Mouse (Mus musculus) megakaryocyte, embryonic 14.5 days (primary cell): ENCODE data around the gene Pbx4. TPM values are rescaled to one million over a fixed set of nuclear protein-coding genes. Genes with fewer than 3 reads are reported as not detected.

Experiments used
- H3K27me3 ChIP-seq: replicated peaks from 2 replicates; pipeline ENCODE3; 2012; ENCODE audit warnings: inconsistent platforms
- H3K36me3 ChIP-seq: replicated peaks from 2 replicates; pipeline ENCODE3; 2012; ENCODE audit warnings: low read length, inconsistent platforms, mixed read lengths
- H3K4me1 ChIP-seq: 2 replicates; pipeline ENCODE4 v1.6.1; 2012; ENCODE audit warnings: inconsistent platforms
- H3K4me3 ChIP-seq: replicated peaks from 2 replicates; pipeline ENCODE3; 2012; ENCODE audit warnings: moderate library complexity, mild to moderate bottlenecking, inconsistent platforms
- H3K9me3 ChIP-seq: 2 replicates; pipeline ENCODE4 v1.6.1; 2012; ENCODE audit warnings: inconsistent platforms
- FLI1 ChIP-seq: IDR thresholded peaks from 2 replicates; pipeline ENCODE4 v1.6.1; 2012; ENCODE audit warnings: low read length, inconsistent platforms, mixed read lengths
- GATA1 ChIP-seq: IDR thresholded peaks from 3 replicates; pipeline ENCODE4 v1.6.1; 2012; ENCODE audit warnings: mixed read lengths, low read length, inconsistent platforms, borderline replicate concordance
- polyA plus RNA-seq: library from polyadenylated mRNA; stranded (reverse); fragments of >175 nt; gene quantifications from 2 replicates; pipeline ENCODE4 v1.2.3, GENCODE M21; 2012; ENCODE audit warnings: low replicate concordance; ENCODE audit not compliant: insufficient read depth

Gene Pbx4
- polyA plus RNA-seq, 1 experiment = 1.7 TPM

GRCm38 (mm10) chr8:69864180-69864579 lies 31.9 kb downstream of the Pbx4 start:
- H3K4me3 ChIP-seq = no peak overlapping the region
- H3K36me3 ChIP-seq = no peaks in the 10 kb centered on the region
- H3K27me3 ChIP-seq = peaks cover 36% of the 10 kb centered on the region

GRCm38 (mm10) chr8:69867696-69868326 lies 35.5 kb downstream of the Pbx4 start:
- Histone ChIP-seq H3K36me3 (no peaks in the 10 kb centered on the region), H3K4me3 (no peak overlapping the region), H3K27me3 (peaks cover 59% of the 10 kb centered on the region), H3K4me1 (peaks cover 13% of the 10 kb centered on the region; the same call in 1 of the 2 replicates), H3K9me3 (no peaks in the 10 kb centered on the region)
- no peak for TF ChIP-seq GATA1
- no peak for TF ChIP-seq FLI1

More at GRCm38 (mm10) chr8:69864180-69864579, 31.9 kb downstream of the Pbx4 start:
- peaks cover 9% of the 10 kb centered on the region; the same call in 1 of the 2 replicates for H3K4me1 ChIP-seq
- H3K9me3 ChIP-seq = no peaks in the 10 kb centered on the region
- TF ChIP-seq FLI1 (no peak), GATA1 (no peak)

- Histone ChIP-seq H3K4me1 (peaks cover 15% of the 10 kb centered on the region), H3K4me3 (no peak overlapping the region), H3K27me3 (peaks cover 54% of the 10 kb centered on the region), H3K9me3 (no peaks in the 10 kb centered on the region), H3K36me3 (no peaks in the 10 kb centered on the region)
- TF ChIP-seq GATA1 (no peak), FLI1 (no peak)
These were observed 37.9 kb downstream of the Pbx4 start for GRCm38 (mm10) chr8:69870003-69870765.

GRCm38 (mm10) chr8:69870907-69871306 lies 38.6 kb downstream of the Pbx4 start:
- Histone ChIP-seq H3K27me3 (peaks cover 55% of the 10 kb centered on the region), H3K4me1 (peaks cover 16% of the 10 kb centered on the region), H3K9me3 (no peaks in the 10 kb centered on the region), H3K4me3 (no peak overlapping the region), H3K36me3 (no peaks in the 10 kb centered on the region)
- TF ChIP-seq GATA1 (no peak), FLI1 (no peak)

- Histone ChIP-seq H3K36me3 (no peaks in the 10 kb centered on the region), H3K9me3 (no peaks in the 10 kb centered on the region), H3K4me1 (peaks cover 18% of the 10 kb centered on the region), H3K4me3 (peak overlapping the region; percentile 57), H3K27me3 (peaks cover 69% of the 10 kb centered on the region)
- TF ChIP-seq FLI1 (no peak), GATA1 (no peak)
These were observed 41.9 kb downstream of the Pbx4 start for GRCm38 (mm10) chr8:69874155-69874554.

- no peak for TF ChIP-seq FLI1
- no peak for TF ChIP-seq GATA1
- H3K4me1 ChIP-seq = peaks cover 18% of the 10 kb centered on the region
- H3K4me3 ChIP-seq = peak overlapping the region; percentile 23
- H3K9me3 ChIP-seq = peaks cover 2% of the 10 kb centered on the region; the same call in 1 of the 2 replicates
- no peaks in the 10 kb centered on the region for H3K36me3 ChIP-seq
- peaks cover 71% of the 10 kb centered on the region for H3K27me3 ChIP-seq
These were observed 42.4 kb downstream of the Pbx4 start for GRCm38 (mm10) chr8:69874654-69875053.

- H3K36me3 ChIP-seq = peaks cover 2% of the 10 kb centered on the region
- no peak overlapping the region for H3K4me3 ChIP-seq
- TF ChIP-seq FLI1 = no peak
- TF ChIP-seq GATA1 = no peak
- H3K4me1 ChIP-seq = peaks cover 21% of the 10 kb centered on the region
- H3K9me3 ChIP-seq = peaks cover 16% of the 10 kb centered on the region
- H3K27me3 ChIP-seq = peaks cover 73% of the 10 kb centered on the region
These were observed 43.8 kb downstream of the Pbx4 start for GRCm38 (mm10) chr8:69876097-69876496.

- peaks cover 25% of the 10 kb centered on the region for H3K9me3 ChIP-seq
- TF ChIP-seq FLI1 = no peak
- H3K36me3 ChIP-seq = peaks cover 8% of the 10 kb centered on the region
- no peak overlapping the region for H3K4me3 ChIP-seq
- peaks cover 73% of the 10 kb centered on the region for H3K27me3 ChIP-seq
- H3K4me1 ChIP-seq = peaks cover 29% of the 10 kb centered on the region
These were observed 44.7 kb downstream of the Pbx4 start for GRCm38 (mm10) chr8:69876967-69877366.

GRCm38 (mm10) chr8:69877396-69877795 lies 45.1 kb downstream of the Pbx4 start:
- H3K27me3 ChIP-seq = peaks cover 76% of the 10 kb centered on the region

GRCm38 (mm10) chr8:69877992-69878391 lies 45.7 kb downstream of the Pbx4 start:
- H3K36me3 ChIP-seq = peaks cover 8% of the 10 kb centered on the region
- H3K4me3 ChIP-seq = no peak overlapping the region
- peaks cover 78% of the 10 kb centered on the region for H3K27me3 ChIP-seq
- H3K4me1 ChIP-seq = peaks cover 36% of the 10 kb centered on the region
- no peak for TF ChIP-seq FLI1
- TF ChIP-seq GATA1 = no peak
- H3K9me3 ChIP-seq = peaks cover 35% of the 10 kb centered on the region

More at GRCm38 (mm10) chr8:69877396-69877795, 45.1 kb downstream of the Pbx4 start:
- peaks cover 33% of the 10 kb centered on the region for H3K4me1 ChIP-seq
- H3K9me3 ChIP-seq = peaks cover 29% of the 10 kb centered on the region
- H3K36me3 ChIP-seq = peaks cover 8% of the 10 kb centered on the region
- TF ChIP-seq GATA1 (no peak), FLI1 (no peak)
- H3K4me3 ChIP-seq = no peak overlapping the region
